Mouse (Mus musculus): Measurements from ENCODE around the gene Bcl11a.

- TF ChIP-seq POLR2A (IDR thresholded peaks at IDR 0.05; ENCODE audit: control insufficient read depth, low read depth, low read length): no peak
- TF ChIP-seq CTCF (IDR thresholded peaks at IDR 0.05; ENCODE audit: control insufficient read depth, insufficient read depth, insufficient replicate concordance, low read depth, low read length): no peak
Measured at GRCm38 (mm10) chr11:24097026-24097425, 19.2 kb downstream of the Bcl11a start.
